Mouse (Mus musculus): ENCODE results near the gene Ptprq. TPM values are rescaled to one million over a fixed set of nuclear protein-coding genes. Genes with fewer than 3 reads are reported as not detected.
A peak's percentile ranks its signal among the peaks of the same experiment; 100 is the strongest.

The Ptprq gene
- total RNA-seq (2021), result under 1 TPM; 0.19 to 0.38 TPM

- no peak for DNase-seq
Observed at GRCm38 (mm10) chr10:107719806-107720205, at the start of gene Ptprq. TSS of gene Ptprq (minus strand) at chr10:107720051.

GRCm38 (mm10) chr10:107759624-107760023 is 39.8 kb upstream of the Ptprq start:
- no peak for DNase-seq

GRCm38 (mm10) chr10:107753471-107753870 is 33.6 kb upstream of the Ptprq start:
- no peak for DNase-seq

- DNase-seq, result peak; percentile 7
Observed at GRCm38 (mm10) chr10:107752351-107753143, 32.7 kb upstream of the Ptprq start.

- DNase-seq, result no peak
Observed at GRCm38 (mm10) chr10:107751944-107752343, 32.1 kb upstream of the Ptprq start.

GRCm38 (mm10) chr10:107747566-107747965 is 27.7 kb upstream of the Ptprq start:
- peak; percentile 34 for DNase-seq

- DNase-seq, result no peak
Observed at GRCm38 (mm10) chr10:107746717-107747116, 26.9 kb upstream of the Ptprq start.

GRCm38 (mm10) chr10:107739815-107740214 is 20.0 kb upstream of the Ptprq start:
- no peak for DNase-seq

GRCm38 (mm10) chr10:107737743-107738142 is 17.9 kb upstream of the Ptprq start:
- DNase-seq, result no peak

GRCm38 (mm10) chr10:107735448-107735847 is 15.6 kb upstream of the Ptprq start:
- DNase-seq, result no peak

- no peak for DNase-seq
Observed at GRCm38 (mm10) chr10:107734327-107734726, 14.5 kb upstream of the Ptprq start.

GRCm38 (mm10) chr10:107725631-107726030 is 5.8 kb upstream of the Ptprq start:
- DNase-seq, result no peak

GRCm38 (mm10) chr10:107704443-107704842 is 15.4 kb downstream of the Ptprq start:
- no peak for DNase-seq

GRCm38 (mm10) chr10:107700944-107701343 is 18.9 kb downstream of the Ptprq start:
- no peak for DNase-seq

- DNase-seq, result no peak
Observed at GRCm38 (mm10) chr10:107698716-107699115, 21.1 kb downstream of the Ptprq start.

GRCm38 (mm10) chr10:107697177-107697576 is 22.7 kb downstream of the Ptprq start:
- DNase-seq, result no peak

GRCm38 (mm10) chr10:107687382-107687781 is 32.5 kb downstream of the Ptprq start:
- no peak for DNase-seq

- no peak for DNase-seq
Observed at GRCm38 (mm10) chr10:107675994-107676393, 43.9 kb downstream of the Ptprq start.

- no peak for DNase-seq
Observed at GRCm38 (mm10) chr10:107668374-107669094, 51.3 kb downstream of the Ptprq start.

- peak; percentile 57 for DNase-seq
Observed at GRCm38 (mm10) chr10:107662372-107663065, 57.3 kb downstream of the Ptprq start.

GRCm38 (mm10) chr10:107661970-107662369 is 57.9 kb downstream of the Ptprq start:
- no peak for DNase-seq

- no peak for DNase-seq
Observed at GRCm38 (mm10) chr10:107659141-107659540, 60.7 kb downstream of the Ptprq start.

GRCm38 (mm10) chr10:107649687-107650086 is 70.2 kb downstream of the Ptprq start:
- no peak for DNase-seq

Measured in heart, postnatal 4 days (tissue).